Mouse (Mus musculus) midbrain, embryonic 14.5 days (tissue): ENCODE data around the gene Gjb6. TPM values are rescaled to one million over a fixed set of nuclear protein-coding genes. Genes with fewer than 3 reads are reported as not detected.

Source experiments
- ATAC-seq: fragments of 200-750 bp; cut with Nextera tagmentation; 2 replicates; pipeline ENCODE4 v1.8.0; 2017; ENCODE audit warnings: moderate number of reproducible peaks, moderate library complexity; ENCODE audit not compliant: low FRiP score, low TSS enrichment
- DNase-seq: peaks from one replicate; pipeline ENCODE4 v3.0.0-alpha.2; 2015
- H3K27ac ChIP-seq: fragments of 300-500 bp; sonication (generic); replicated peaks from 2 replicates; pipeline ENCODE4 v1.5.1; 2014; ENCODE audit warnings: mild to moderate bottlenecking, low read depth, low read length, moderate library complexity
- H3K27me3 ChIP-seq: fragments of 300-500 bp; sonication (generic); 2 replicates; pipeline ENCODE4 v1.6.1; 2014; ENCODE audit warnings: low read length, control low read depth, mixed read lengths; ENCODE audit not compliant: control insufficient read depth, insufficient read depth
- H3K36me3 ChIP-seq: fragments of 300-500 bp; sonication (generic); 2 replicates; pipeline ENCODE4 v1.6.1; 2014; ENCODE audit warnings: low read length, control low read depth; ENCODE audit not compliant: control insufficient read depth, insufficient read depth
- H3K4me1 ChIP-seq: fragments of 300-500 bp; sonication (generic); 2 replicates; pipeline ENCODE4 v1.6.1; 2014; ENCODE audit warnings: mild to moderate bottlenecking, antibody characterized with exemption, low read length, control low read depth; ENCODE audit not compliant: control insufficient read depth, insufficient read depth
- H3K4me2 ChIP-seq: fragments of 300-500 bp; sonication (generic); 2 replicates; pipeline ENCODE4 v1.6.1; 2014; ENCODE audit warnings: mild to moderate bottlenecking, low read length, moderate library complexity
- H3K4me3 ChIP-seq: fragments of 300-500 bp; sonication (generic); replicated peaks from 2 replicates; pipeline ENCODE4 v1.5.1; 2014; ENCODE audit warnings: low read depth, low read length
- H3K9ac ChIP-seq: fragments of 300-500 bp; sonication (generic); replicated peaks from 2 replicates; pipeline ENCODE4 v1.6.1; 2014; ENCODE audit warnings: mild to moderate bottlenecking, low read length, moderate library complexity
- H3K9me3 ChIP-seq: fragments of 300-500 bp; sonication (generic); 2 replicates; pipeline ENCODE4 v1.6.1; 2016; ENCODE audit warnings: low read length, control low read depth, mixed read lengths; ENCODE audit not compliant: control insufficient read depth
- WGBS: fragments of 180-500 bp; shearing (Covaris S2); extraction: QIAGEN DNeasy Blood & Tissue Kit; methylation state at CpG from one replicate; pipeline ENCODE4 v1.1.7; 2014; 5-methylcytosine and 5-hydroxymethylcytosine counted together
- polyA plus RNA-seq: library from polyadenylated mRNA; unstranded; fragments of >200 nt; fragmentation: Nextera tagmentation; extraction: Ambion mirVana; gene quantifications from 2 replicates; pipeline ENCODE4 v1.2.1, GENCODE M21; 2014

Gene Gjb6
- polyA plus RNA-seq: 0.77 and 9.8 TPM in 2 replicates

GRCm38 (mm10) chr14:57133161-57133661, at the start of gene Gjb6:
Gene Gjb6, minus strand, starts transcription at chr14:57133611.
- peaks cover 25% of the 10 kb centered on the region for H3K27me3 ChIP-seq
- H3K4me3 ChIP-seq: peak within 1 kb of the TSS; percentile 38
- H3K4me1 ChIP-seq: peaks cover 8% of the 10 kb centered on the region; the same call in 1 of the 2 replicates
- no peaks in the 10 kb centered on the region for H3K9me3 ChIP-seq
- DNase-seq (peak; percentile 45), ATAC-seq (peak; percentile 53; the same call in 1 of the 2 replicates)
- no peaks in the 10 kb centered on the region for H3K36me3 ChIP-seq
- 1% methylated on average over 33 of the region's 33 CpGs for WGBS
- H3K4me2 ChIP-seq: peak within 1 kb of the TSS; percentile 72
- H3K9ac ChIP-seq: peak within 1 kb of the TSS; percentile 43
- no peak within 1 kb of the TSS for H3K27ac ChIP-seq

GRCm38 (mm10) chr14:57165493-57165892, 32.1 kb upstream of the Gjb6 start:
- Histone ChIP-seq H3K27ac (no peak overlapping the region), H3K27me3 (no peaks in the 10 kb centered on the region), H3K4me1 (no peaks in the 10 kb centered on the region), H3K36me3 (no peaks in the 10 kb centered on the region), H3K4me2 (no peak overlapping the region), H3K4me3 (no peak overlapping the region), H3K9me3 (no peaks in the 10 kb centered on the region), H3K9ac (no peak overlapping the region)
- 89% methylated on average over 3 of the region's 3 CpGs for WGBS
- ATAC-seq (no peak), DNase-seq (no peak)

GRCm38 (mm10) chr14:57161833-57162232, 28.4 kb upstream of the Gjb6 start:
- H3K9ac ChIP-seq: no peak overlapping the region
- 81% methylated on average over 2 of the region's 2 CpGs for WGBS

GRCm38 (mm10) chr14:57161201-57161600, 27.8 kb upstream of the Gjb6 start:
- no peaks in the 10 kb centered on the region for H3K36me3 ChIP-seq
- no peak overlapping the region for H3K9ac ChIP-seq
- no peak for ATAC-seq
- peak; percentile 25 for DNase-seq
- H3K4me1 ChIP-seq: no peaks in the 10 kb centered on the region
- no peak overlapping the region for H3K27ac ChIP-seq
- no peak overlapping the region for H3K4me2 ChIP-seq
- 82% methylated on average over 4 of the region's 4 CpGs for WGBS
- no peak overlapping the region for H3K4me3 ChIP-seq
- no peaks in the 10 kb centered on the region for H3K27me3 ChIP-seq
- no peaks in the 10 kb centered on the region for H3K9me3 ChIP-seq

More at GRCm38 (mm10) chr14:57161833-57162232, 28.4 kb upstream of the Gjb6 start:
- no peaks in the 10 kb centered on the region for H3K4me1 ChIP-seq
- H3K27ac ChIP-seq: no peak overlapping the region
- H3K27me3 ChIP-seq: no peaks in the 10 kb centered on the region
- no peak for ATAC-seq
- no peaks in the 10 kb centered on the region for H3K9me3 ChIP-seq
- H3K4me2 ChIP-seq: no peak overlapping the region
- no peak for DNase-seq
- H3K36me3 ChIP-seq: no peaks in the 10 kb centered on the region
- H3K4me3 ChIP-seq: no peak overlapping the region

- Histone ChIP-seq H3K4me1 (no peaks in the 10 kb centered on the region), H3K4me3 (no peak overlapping the region), H3K9me3 (no peaks in the 10 kb centered on the region), H3K36me3 (no peaks in the 10 kb centered on the region), H3K27me3 (no peaks in the 10 kb centered on the region), H3K27ac (no peak overlapping the region), H3K4me2 (no peak overlapping the region), H3K9ac (no peak overlapping the region)
- DNase-seq (no peak), ATAC-seq (no peak)
- 54% methylated on average over 6 of the region's 6 CpGs for WGBS
Measured at GRCm38 (mm10) chr14:57154916-57155315, 21.5 kb upstream of the Gjb6 start.

GRCm38 (mm10) chr14:57145741-57146140, 12.3 kb upstream of the Gjb6 start:
- Histone ChIP-seq H3K36me3 (no peaks in the 10 kb centered on the region), H3K4me2 (no peak overlapping the region), H3K4me1 (no peaks in the 10 kb centered on the region), H3K9me3 (no peaks in the 10 kb centered on the region), H3K9ac (no peak overlapping the region), H3K27me3 (no peaks in the 10 kb centered on the region), H3K27ac (no peak overlapping the region), H3K4me3 (no peak overlapping the region)
- no peak for DNase-seq
- ATAC-seq: no peak
- WGBS: 60% methylated on average over 4 of the region's 4 CpGs

GRCm38 (mm10) chr14:57135265-57135664, 1.9 kb upstream of the Gjb6 start:
- no peak for DNase-seq
- Histone ChIP-seq H3K9me3 (no peaks in the 10 kb centered on the region), H3K4me1 (peaks cover 8% of the 10 kb centered on the region; the same call in 1 of the 2 replicates), H3K4me3 (no peak overlapping the region), H3K36me3 (no peaks in the 10 kb centered on the region), H3K27ac (no peak overlapping the region), H3K4me2 (no peak overlapping the region), H3K27me3 (peaks cover 25% of the 10 kb centered on the region), H3K9ac (no peak overlapping the region)
- 37% methylated on average over 8 of the region's 8 CpGs for WGBS
- no peak for ATAC-seq

GRCm38 (mm10) chr14:57127383-57127782, 6.0 kb downstream of the Gjb6 start:
- no peak overlapping the region for H3K4me2 ChIP-seq
- ATAC-seq (no peak), DNase-seq (no peak)
- no peak overlapping the region for H3K27ac ChIP-seq
- 83% methylated on average over 4 of the region's 4 CpGs for WGBS
- H3K36me3 ChIP-seq: no peaks in the 10 kb centered on the region
- H3K9ac ChIP-seq: no peak overlapping the region
- no peak overlapping the region for H3K4me3 ChIP-seq
- no peaks in the 10 kb centered on the region for H3K9me3 ChIP-seq
- H3K4me1 ChIP-seq: no peaks in the 10 kb centered on the region
- H3K27me3 ChIP-seq: peaks cover 10% of the 10 kb centered on the region; the same call in 1 of the 2 replicates

GRCm38 (mm10) chr14:57122295-57122694, 11.1 kb downstream of the Gjb6 start:
- Histone ChIP-seq H3K4me3 (no peak overlapping the region), H3K27me3 (no peaks in the 10 kb centered on the region), H3K9me3 (no peaks in the 10 kb centered on the region), H3K9ac (no peak overlapping the region), H3K27ac (no peak overlapping the region), H3K4me2 (no peak overlapping the region), H3K4me1 (no peaks in the 10 kb centered on the region), H3K36me3 (no peaks in the 10 kb centered on the region)
- DNase-seq (no peak), ATAC-seq (no peak)
- 86% methylated on average over 7 of the region's 7 CpGs for WGBS
